Mouse (Mus musculus): ENCODE results near the gene Plekha6. TPM values are rescaled to one million over a fixed set of nuclear protein-coding genes. Genes with fewer than 3 reads are reported as not detected.

The Plekha6 gene
- polyA plus RNA-seq, 1 experiment, result 97.1 TPM

GRCm38 (mm10) chr1:133274163-133274562 is 110.2 kb downstream of the Plekha6 start:
- H3K4me3 ChIP-seq (ENCODE audit: control insufficient read depth, low read depth, low read length), result no peak overlapping the region
- no peak for TF ChIP-seq CTCF (IDR thresholded peaks at IDR 0.05; ENCODE audit: control insufficient read depth, insufficient read depth, insufficient replicate concordance, low read depth, low read length)
- no peak for TF ChIP-seq POLR2A (IDR thresholded peaks at IDR 0.05; ENCODE audit: control insufficient read depth, low read depth, low read length)
- no peak overlapping the region for H3K27ac ChIP-seq (ENCODE audit: control insufficient read depth, insufficient read depth, low read depth, low read length)
- no peaks in the 10 kb centered on the region for H3K27me3 ChIP-seq (ENCODE audit: control insufficient read depth, insufficient read depth, low read length)
- no peaks in the 10 kb centered on the region for H3K4me1 ChIP-seq (ENCODE audit: control insufficient read depth, insufficient read depth, low read length)
- no peaks in the 10 kb centered on the region for H3K36me3 ChIP-seq (ENCODE audit: control insufficient read depth, insufficient read depth, low read length)

- Histone ChIP-seq H3K36me3 (ENCODE audit: control insufficient read depth, insufficient read depth, low read length) (no peaks in the 10 kb centered on the region), H3K27ac (ENCODE audit: control insufficient read depth, insufficient read depth, low read depth, low read length) (no peak overlapping the region), H3K4me3 (ENCODE audit: control insufficient read depth, low read depth, low read length) (no peak overlapping the region), H3K4me1 (ENCODE audit: control insufficient read depth, insufficient read depth, low read length) (no peaks in the 10 kb centered on the region), H3K27me3 (ENCODE audit: control insufficient read depth, insufficient read depth, low read length) (no peaks in the 10 kb centered on the region)
- TF ChIP-seq CTCF (IDR thresholded peaks at IDR 0.05; ENCODE audit: control insufficient read depth, insufficient read depth, insufficient replicate concordance, low read depth, low read length) (no peak), POLR2A (IDR thresholded peaks at IDR 0.05; ENCODE audit: control insufficient read depth, low read depth, low read length) (no peak)
Observed at GRCm38 (mm10) chr1:133276983-133277382, 113.0 kb downstream of the Plekha6 start.

GRCm38 (mm10) chr1:133278539-133278938 is 114.5 kb downstream of the Plekha6 start:
- no peak overlapping the region for H3K27ac ChIP-seq (ENCODE audit: control insufficient read depth, insufficient read depth, low read depth, low read length)
- no peaks in the 10 kb centered on the region for H3K36me3 ChIP-seq (ENCODE audit: control insufficient read depth, insufficient read depth, low read length)
- no peaks in the 10 kb centered on the region for H3K4me1 ChIP-seq (ENCODE audit: control insufficient read depth, insufficient read depth, low read length)
- no peaks in the 10 kb centered on the region for H3K27me3 ChIP-seq (ENCODE audit: control insufficient read depth, insufficient read depth, low read length)
- no peak overlapping the region for H3K4me3 ChIP-seq (ENCODE audit: control insufficient read depth, low read depth, low read length)
- no peak for TF ChIP-seq CTCF (IDR thresholded peaks at IDR 0.05; ENCODE audit: control insufficient read depth, insufficient read depth, insufficient replicate concordance, low read depth, low read length)

GRCm38 (mm10) chr1:133278946-133279631 is 115.1 kb downstream of the Plekha6 start:
- Histone ChIP-seq H3K27ac (ENCODE audit: control insufficient read depth, insufficient read depth, low read depth, low read length) (no peak overlapping the region), H3K4me3 (ENCODE audit: control insufficient read depth, low read depth, low read length) (no peak overlapping the region), H3K27me3 (ENCODE audit: control insufficient read depth, insufficient read depth, low read length) (no peaks in the 10 kb centered on the region), H3K4me1 (ENCODE audit: control insufficient read depth, insufficient read depth, low read length) (no peaks in the 10 kb centered on the region), H3K36me3 (ENCODE audit: control insufficient read depth, insufficient read depth, low read length) (no peaks in the 10 kb centered on the region)
- TF ChIP-seq POLR2A (IDR thresholded peaks at IDR 0.05; ENCODE audit: control insufficient read depth, low read depth, low read length), result no peak
- TF ChIP-seq CTCF (IDR thresholded peaks at IDR 0.05; ENCODE audit: control insufficient read depth, insufficient read depth, insufficient replicate concordance, low read depth, low read length), result no peak

GRCm38 (mm10) chr1:133279632-133280093 is 115.7 kb downstream of the Plekha6 start:
- Histone ChIP-seq H3K4me1 (ENCODE audit: control insufficient read depth, insufficient read depth, low read length) (no peaks in the 10 kb centered on the region), H3K27me3 (ENCODE audit: control insufficient read depth, insufficient read depth, low read length) (no peaks in the 10 kb centered on the region), H3K4me3 (ENCODE audit: control insufficient read depth, low read depth, low read length) (no peak overlapping the region), H3K36me3 (ENCODE audit: control insufficient read depth, insufficient read depth, low read length) (no peaks in the 10 kb centered on the region), H3K27ac (ENCODE audit: control insufficient read depth, insufficient read depth, low read depth, low read length) (no peak overlapping the region)
- TF ChIP-seq POLR2A (IDR thresholded peaks at IDR 0.05; ENCODE audit: control insufficient read depth, low read depth, low read length) (no peak), CTCF (IDR thresholded peaks at IDR 0.05; ENCODE audit: control insufficient read depth, insufficient read depth, insufficient replicate concordance, low read depth, low read length) (no peak)

- no peaks in the 10 kb centered on the region for H3K4me1 ChIP-seq (ENCODE audit: control insufficient read depth, insufficient read depth, low read length)
- H3K27me3 ChIP-seq (ENCODE audit: control insufficient read depth, insufficient read depth, low read length), result no peaks in the 10 kb centered on the region
- TF ChIP-seq CTCF (IDR thresholded peaks at IDR 0.05; ENCODE audit: control insufficient read depth, insufficient read depth, insufficient replicate concordance, low read depth, low read length) (no peak), POLR2A (IDR thresholded peaks at IDR 0.05; ENCODE audit: control insufficient read depth, low read depth, low read length) (no peak)
- no peaks in the 10 kb centered on the region for H3K36me3 ChIP-seq (ENCODE audit: control insufficient read depth, insufficient read depth, low read length)
- no peak overlapping the region for H3K27ac ChIP-seq (ENCODE audit: control insufficient read depth, insufficient read depth, low read depth, low read length)
- no peak overlapping the region for H3K4me3 ChIP-seq (ENCODE audit: control insufficient read depth, low read depth, low read length)
Observed at GRCm38 (mm10) chr1:133280537-133280936, 116.5 kb downstream of the Plekha6 start.

GRCm38 (mm10) chr1:133285907-133286306 is 121.9 kb downstream of the Plekha6 start:
- no peaks in the 10 kb centered on the region for H3K36me3 ChIP-seq (ENCODE audit: control insufficient read depth, insufficient read depth, low read length)
- TF ChIP-seq POLR2A (IDR thresholded peaks at IDR 0.05; ENCODE audit: control insufficient read depth, low read depth, low read length), result no peak

More at GRCm38 (mm10) chr1:133285907-133286306, 121.9 kb downstream of the Plekha6 start:
- H3K27ac ChIP-seq (ENCODE audit: control insufficient read depth, insufficient read depth, low read depth, low read length), result no peak overlapping the region
- no peak overlapping the region for H3K4me3 ChIP-seq (ENCODE audit: control insufficient read depth, low read depth, low read length)
- H3K4me1 ChIP-seq (ENCODE audit: control insufficient read depth, insufficient read depth, low read length), result no peaks in the 10 kb centered on the region
- H3K27me3 ChIP-seq (ENCODE audit: control insufficient read depth, insufficient read depth, low read length), result no peaks in the 10 kb centered on the region

All from testis, adult 2 months (tissue).